Mouse (Mus musculus) E14TG2a.4 (cell line): ENCODE data around the gene Ptrhd1.

ENCODE experiments used
- CTCF ChIP-seq: conservative IDR thresholded peaks from 2 replicates; pipeline ENCODE4 v1.5.1; 2014; ENCODE audit warnings: low read length
- POU5F1 ChIP-seq: IDR thresholded peaks from 2 replicates; pipeline ENCODE4 v1.6.1; 2014; ENCODE audit warnings: low read length, borderline replicate concordance

DNA sequence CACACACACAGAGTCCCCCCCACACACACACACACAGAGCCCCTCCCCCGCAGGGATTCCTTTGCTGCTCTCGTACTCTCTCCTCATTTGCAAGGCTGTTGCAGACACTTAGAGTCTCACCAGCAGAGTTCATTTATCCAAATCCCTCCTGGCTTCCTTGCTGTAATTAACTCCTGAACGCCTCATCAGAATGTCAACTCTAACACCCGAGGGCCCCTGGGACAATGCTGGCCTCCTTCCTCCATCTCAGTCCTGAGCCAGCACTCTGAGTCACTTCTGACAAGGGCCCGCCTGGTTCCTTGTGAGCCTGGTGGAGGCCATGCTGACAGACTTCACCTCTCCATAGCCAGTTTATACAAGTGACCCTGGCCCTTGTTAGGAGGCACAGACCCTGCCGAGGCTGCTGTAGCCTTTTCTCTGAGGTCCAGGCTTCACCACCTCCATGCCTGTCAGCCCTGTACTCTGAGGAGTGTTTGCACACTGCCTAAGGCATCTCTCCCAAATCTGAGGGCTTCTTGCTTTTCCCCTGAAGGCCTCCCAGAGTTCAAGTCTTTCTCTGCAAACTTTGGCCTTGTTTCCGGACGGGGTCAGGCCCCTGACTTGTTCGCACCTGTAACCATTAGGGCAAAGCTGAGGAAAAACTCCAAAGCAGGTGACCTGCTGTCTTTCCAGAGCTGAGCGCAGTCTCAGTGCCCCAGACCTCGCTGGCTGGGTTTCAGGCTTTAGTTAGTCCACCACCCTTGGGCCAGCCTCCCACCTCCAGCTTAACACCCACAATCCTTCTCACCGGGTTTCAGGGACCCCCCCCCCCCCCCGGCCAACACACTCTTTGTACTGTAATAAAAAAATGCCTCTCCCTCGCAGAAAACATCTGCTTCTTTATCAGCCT lies 45.4 kb upstream of the Ptrhd1 start:
- TF ChIP-seq POU5F1 (no peak), CTCF (no peak)
